Mouse (Mus musculus): ENCODE results near the gene Adgrl3. TPM values are rescaled to one million over a fixed set of nuclear protein-coding genes. Genes with fewer than 3 reads are reported as not detected.

The Adgrl3 gene
- polyA plus RNA-seq, 1 experiment from 2014 or later = 9.0 TPM

GRCm38 (mm10) chr5:81200354-81200753 is 180.4 kb downstream of the Adgrl3 start:
- Histone ChIP-seq H3K36me3 (no peaks in the 10 kb centered on the region), H3K9me3 (no peaks in the 10 kb centered on the region), H3K27ac (no peak overlapping the region), H3K4me3 (no peak overlapping the region), H3K27me3 (ENCODE audit: insufficient read depth, poor library complexity, severe bottlenecking) (no peaks in the 10 kb centered on the region), H3K4me1 (no peaks in the 10 kb centered on the region)
- no peak for DNase-seq (ENCODE audit: low spot score)

GRCm38 (mm10) chr5:81201885-81202284 is 181.9 kb downstream of the Adgrl3 start:
- Histone ChIP-seq H3K36me3 (no peaks in the 10 kb centered on the region), H3K4me3 (no peak overlapping the region), H3K27ac (no peak overlapping the region), H3K27me3 (ENCODE audit: insufficient read depth, poor library complexity, severe bottlenecking) (no peaks in the 10 kb centered on the region), H3K9me3 (no peaks in the 10 kb centered on the region), H3K4me1 (no peaks in the 10 kb centered on the region)
- DNase-seq (ENCODE audit: low spot score) = no peak
- 83% methylated on average over 4 of the region's 4 CpGs for WGBS

- Histone ChIP-seq H3K4me1 (no peaks in the 10 kb centered on the region), H3K36me3 (no peaks in the 10 kb centered on the region), H3K4me3 (no peak overlapping the region), H3K27me3 (ENCODE audit: insufficient read depth, poor library complexity, severe bottlenecking) (no peaks in the 10 kb centered on the region), H3K27ac (no peak overlapping the region), H3K9me3 (no peaks in the 10 kb centered on the region)
- 89% methylated on average over 2 of the region's 2 CpGs for WGBS
- no peak for DNase-seq (ENCODE audit: low spot score)
These were observed 198.6 kb downstream of the Adgrl3 start for GRCm38 (mm10) chr5:81218500-81219057.

GRCm38 (mm10) chr5:81224465-81224864 is 204.5 kb downstream of the Adgrl3 start:
- Histone ChIP-seq H3K9me3 (no peaks in the 10 kb centered on the region), H3K4me1 (no peaks in the 10 kb centered on the region), H3K27me3 (ENCODE audit: insufficient read depth, poor library complexity, severe bottlenecking) (no peaks in the 10 kb centered on the region), H3K27ac (no peak overlapping the region), H3K36me3 (no peaks in the 10 kb centered on the region), H3K4me3 (no peak overlapping the region)
- no peak for DNase-seq (ENCODE audit: low spot score)
- WGBS = 84% methylated on average over 6 of the region's 6 CpGs

- DNase-seq (ENCODE audit: low spot score) = no peak
- Histone ChIP-seq H3K4me1 (no peaks in the 10 kb centered on the region), H3K27me3 (ENCODE audit: insufficient read depth, poor library complexity, severe bottlenecking) (no peaks in the 10 kb centered on the region), H3K36me3 (no peaks in the 10 kb centered on the region), H3K4me3 (no peak overlapping the region), H3K27ac (no peak overlapping the region), H3K9me3 (no peaks in the 10 kb centered on the region)
- WGBS = 80% methylated on average over 2 of the region's 2 CpGs
These were observed 205.5 kb downstream of the Adgrl3 start for GRCm38 (mm10) chr5:81225486-81225885.

GRCm38 (mm10) chr5:81227256-81227655 is 207.3 kb downstream of the Adgrl3 start:
- DNase-seq (ENCODE audit: low spot score) = no peak
- Histone ChIP-seq H3K36me3 (no peaks in the 10 kb centered on the region), H3K4me3 (no peak overlapping the region), H3K4me1 (no peaks in the 10 kb centered on the region), H3K27me3 (ENCODE audit: insufficient read depth, poor library complexity, severe bottlenecking) (no peaks in the 10 kb centered on the region), H3K27ac (no peak overlapping the region), H3K9me3 (no peaks in the 10 kb centered on the region)

GRCm38 (mm10) chr5:81248724-81249123 is 228.8 kb downstream of the Adgrl3 start:
- no peak overlapping the region for H3K4me3 ChIP-seq
- no peaks in the 10 kb centered on the region for H3K27me3 ChIP-seq (ENCODE audit: insufficient read depth, poor library complexity, severe bottlenecking)
- no peak for DNase-seq (ENCODE audit: low spot score)
- H3K9me3 ChIP-seq = no peaks in the 10 kb centered on the region
- no peaks in the 10 kb centered on the region for H3K4me1 ChIP-seq
- no peaks in the 10 kb centered on the region for H3K36me3 ChIP-seq
- 72% methylated on average over 5 of the region's 5 CpGs for WGBS
- no peak overlapping the region for H3K27ac ChIP-seq

- Histone ChIP-seq H3K4me1 (no peaks in the 10 kb centered on the region), H3K9me3 (no peaks in the 10 kb centered on the region), H3K36me3 (no peaks in the 10 kb centered on the region), H3K4me3 (no peak overlapping the region), H3K27ac (no peak overlapping the region), H3K27me3 (ENCODE audit: insufficient read depth, poor library complexity, severe bottlenecking) (no peaks in the 10 kb centered on the region)
- DNase-seq (ENCODE audit: low spot score) = no peak
- WGBS = 84% methylated on average over 3 of the region's 3 CpGs
These were observed 236.2 kb downstream of the Adgrl3 start for GRCm38 (mm10) chr5:81256091-81256490.

- no peak for DNase-seq (ENCODE audit: low spot score)
- no peaks in the 10 kb centered on the region for H3K36me3 ChIP-seq
- no peaks in the 10 kb centered on the region for H3K27me3 ChIP-seq (ENCODE audit: insufficient read depth, poor library complexity, severe bottlenecking)
- H3K9me3 ChIP-seq = no peaks in the 10 kb centered on the region
- H3K4me1 ChIP-seq = no peaks in the 10 kb centered on the region
- WGBS = 64% methylated on average over 3 of the region's 3 CpGs
- no peak overlapping the region for H3K4me3 ChIP-seq
- no peak overlapping the region for H3K27ac ChIP-seq
These were observed 249.8 kb downstream of the Adgrl3 start for GRCm38 (mm10) chr5:81269689-81270088.

- Histone ChIP-seq H3K36me3 (no peaks in the 10 kb centered on the region), H3K4me1 (no peaks in the 10 kb centered on the region), H3K4me3 (no peak overlapping the region), H3K27me3 (ENCODE audit: insufficient read depth, poor library complexity, severe bottlenecking) (no peaks in the 10 kb centered on the region), H3K9me3 (no peaks in the 10 kb centered on the region), H3K27ac (no peak overlapping the region)
- WGBS = 67% methylated on average over 6 of the region's 6 CpGs
- no peak for DNase-seq (ENCODE audit: low spot score)
These were observed 255.6 kb downstream of the Adgrl3 start for GRCm38 (mm10) chr5:81275346-81276047.

GRCm38 (mm10) chr5:81279246-81279645 is 259.3 kb downstream of the Adgrl3 start:
- Histone ChIP-seq H3K9me3 (no peaks in the 10 kb centered on the region), H3K27ac (no peak overlapping the region), H3K36me3 (no peaks in the 10 kb centered on the region), H3K4me3 (no peak overlapping the region), H3K27me3 (ENCODE audit: insufficient read depth, poor library complexity, severe bottlenecking) (no peaks in the 10 kb centered on the region), H3K4me1 (no peaks in the 10 kb centered on the region)
- WGBS = 77% methylated on average over 2 of the region's 2 CpGs
- no peak for DNase-seq (ENCODE audit: low spot score)

GRCm38 (mm10) chr5:81285643-81286042 is 265.7 kb downstream of the Adgrl3 start:
- no peaks in the 10 kb centered on the region for H3K36me3 ChIP-seq
- no peak overlapping the region for H3K4me3 ChIP-seq
- H3K27ac ChIP-seq = no peak overlapping the region
- no peaks in the 10 kb centered on the region for H3K4me1 ChIP-seq
- WGBS = 64% methylated on average over 1 of the region's 1 CpGs
- no peaks in the 10 kb centered on the region for H3K27me3 ChIP-seq (ENCODE audit: insufficient read depth, poor library complexity, severe bottlenecking)
- no peaks in the 10 kb centered on the region for H3K9me3 ChIP-seq
- no peak for DNase-seq (ENCODE audit: low spot score)

GRCm38 (mm10) chr5:81301874-81302273 is 281.9 kb downstream of the Adgrl3 start:
- Histone ChIP-seq H3K4me3 (no peak overlapping the region), H3K27me3 (ENCODE audit: insufficient read depth, poor library complexity, severe bottlenecking) (no peaks in the 10 kb centered on the region)

More at GRCm38 (mm10) chr5:81301874-81302273, 281.9 kb downstream of the Adgrl3 start:
- Histone ChIP-seq H3K36me3 (no peaks in the 10 kb centered on the region), H3K9me3 (no peaks in the 10 kb centered on the region; the same call in 1 of the 2 replicates), H3K27ac (no peak overlapping the region), H3K4me1 (no peaks in the 10 kb centered on the region)
- no peak for DNase-seq (ENCODE audit: low spot score)
